Mouse (Mus musculus) gastrocnemius, adult 8-10 months (tissue): ENCODE data around the gene Clmn. TPM values are rescaled to one million over a fixed set of nuclear protein-coding genes. Genes with fewer than 3 reads are reported as not detected.

Source experiments
- total RNA-seq, 4 experiments: library from RNA; stranded (reverse); gene quantifications; 2 replicates each; pipeline ENCODE4 v1.2.4; 2022

Gene Clmn
- total RNA-seq, 4 experiments from 2014 or later, result 0.73 to 2.1 (median 1.5) TPM

Other genes with a start within 250 kb of the Clmn start
- gene Dicer1, start 113.1 kb downstream of the Clmn start, total RNA-seq, result 10 to 100 TPM; 33.8 to 50.0 (median 40.1) TPM
- 1 to 10 TPM; 2.9 to 5.0 (median 3.6) TPM for gene Syne3, start 144.7 kb upstream of the Clmn start, total RNA-seq
- 10 to 100 TPM; 57.5 to 66.9 (median 60.3) TPM for gene Glrx5, start 167.6 kb upstream of the Clmn start, total RNA-seq